Mouse (Mus musculus) midbrain, postnatal 0 days (tissue): ENCODE data around the gene 2310033P09Rik. TPM values are rescaled to one million over a fixed set of nuclear protein-coding genes. Genes with fewer than 3 reads are reported as not detected.
A peak's percentile ranks its signal among the peaks of the same experiment; 100 is the strongest.

Source experiments
- ATAC-seq: fragments of 200-750 bp; cut with Nextera tagmentation; 2 replicates; pipeline ENCODE4 v1.8.0; 2017; ENCODE audit warnings: moderate number of reproducible peaks, mild to moderate bottlenecking, moderate TSS enrichment, moderate library complexity; ENCODE audit not compliant: low FRiP score
- DNase-seq: peaks from one replicate; pipeline ENCODE4 v3.0.0-alpha.2; 2015; ENCODE audit warnings: low spot score
- H3K27ac ChIP-seq: fragments of 300-500 bp; sonication (generic); 2 replicates; pipeline ENCODE4 v1.5.1; 2014; ENCODE audit warnings: low read depth, mild to moderate bottlenecking, low read length, mixed read lengths
- H3K27me3 ChIP-seq: fragments of 300-500 bp; sonication (generic); 2 replicates; pipeline ENCODE4 v1.6.1; 2014; ENCODE audit warnings: low read length, control low read depth, mixed read lengths; ENCODE audit not compliant: insufficient read depth
- H3K36me3 ChIP-seq: fragments of 300-500 bp; sonication (generic); 2 replicates; pipeline ENCODE4 v1.6.1; 2014; ENCODE audit warnings: low read length, control low read depth, mixed read lengths; ENCODE audit not compliant: insufficient read depth
- H3K4me1 ChIP-seq: fragments of 300-500 bp; sonication (generic); 2 replicates; pipeline ENCODE4 v1.6.1; 2014; ENCODE audit warnings: mild to moderate bottlenecking, control low read depth, antibody characterized with exemption, low read length, mixed read lengths; ENCODE audit not compliant: insufficient read depth
- H3K4me2 ChIP-seq: fragments of 300-500 bp; sonication (generic); 2 replicates; pipeline ENCODE4 v1.6.1; 2014; ENCODE audit warnings: low read depth, mild to moderate bottlenecking, low read length, mixed read lengths; ENCODE audit not compliant: poor library complexity, severe bottlenecking
- H3K4me3 ChIP-seq: fragments of 300-500 bp; sonication (generic); 2 replicates; pipeline ENCODE4 v1.5.1; 2014; ENCODE audit warnings: low read depth, mild to moderate bottlenecking, low read length, moderate library complexity
- H3K9ac ChIP-seq: fragments of 300-500 bp; sonication (generic); replicated peaks from 2 replicates; pipeline ENCODE4 v1.6.1; 2014; ENCODE audit warnings: mild to moderate bottlenecking, low read length, moderate library complexity, mixed read lengths; ENCODE audit not compliant: poor library complexity, severe bottlenecking
- H3K9me3 ChIP-seq: fragments of 300-500 bp; sonication (generic); 2 replicates; pipeline ENCODE4 v1.6.1; 2016; ENCODE audit warnings: low read length, control low read depth
- CTCF ChIP-seq: IDR thresholded peaks from 2 replicates; pipeline ENCODE4 v1.5.1; 2016; ENCODE audit warnings: antibody characterized with exemption, mild to moderate bottlenecking
- WGBS: fragments of 180-500 bp; shearing (Covaris S2); extraction: QIAGEN DNeasy Blood & Tissue Kit; methylation state at CpG from one replicate; pipeline ENCODE4 v1.1.7; 2014; 5-methylcytosine and 5-hydroxymethylcytosine counted together
- polyA plus RNA-seq: library from polyadenylated mRNA; unstranded; fragments of >200 nt; fragmentation: Nextera tagmentation; extraction: Ambion mirVana; gene quantifications from 2 replicates; pipeline ENCODE4 v1.2.1, GENCODE M21; 2015
- total RNA-seq: library from RNA; depleted of rRNA; stranded (reverse); fragments of >200 nt; gene quantifications from 2 replicates; pipeline ENCODE4 v1.2.3, GENCODE M21; 2014

2310033P09Rik gene
- total and polyA plus RNA-seq, 2 experiments from 2014 or later: 7.0 to 28.3 TPM

GRCm38 (mm10) chr11:59163255-59164236, 44.6 kb upstream of the 2310033P09Rik start, which contains the start of gene Iba57:
Gene Iba57 (minus strand): TSS chr11:59163739.
- Histone ChIP-seq H3K27ac (peak within 1 kb of the TSS; percentile 96), H3K36me3 (peaks cover 8% of the 10 kb centered on the region), H3K4me2 (peak within 1 kb of the TSS; percentile 65), H3K4me3 (peak within 1 kb of the TSS; percentile 49), H3K4me1 (peaks cover 7% of the 10 kb centered on the region), H3K9me3 (no peaks in the 10 kb centered on the region), H3K27me3 (no peaks in the 10 kb centered on the region), H3K9ac (peak within 1 kb of the TSS; percentile 66)
- 4% methylated on average over 50 of the region's 68 CpGs for WGBS
- TF ChIP-seq CTCF: peak; percentile 49
- peak; percentile 97 for ATAC-seq
- peak; percentile 99 for DNase-seq

GRCm38 (mm10) chr11:59164384-59164783, 43.7 kb upstream of the 2310033P09Rik start:
- Histone ChIP-seq H3K36me3 (peaks cover 6% of the 10 kb centered on the region), H3K9ac (no peak overlapping the region), H3K4me1 (peaks cover 7% of the 10 kb centered on the region), H3K4me3 (no peak overlapping the region), H3K9me3 (no peaks in the 10 kb centered on the region), H3K27ac (no peak overlapping the region), H3K4me2 (peak overlapping the region; percentile 65; the same call in 1 of the 2 replicates), H3K27me3 (no peaks in the 10 kb centered on the region)
- DNase-seq (no peak), ATAC-seq (no peak)
- TF ChIP-seq CTCF: no peak
- WGBS: 90% methylated on average over 9 of the region's 9 CpGs

- no peak for ATAC-seq
- 26% methylated on average over 2 of the region's 2 CpGs for WGBS
Observed at GRCm38 (mm10) chr11:59165616-59166241, 42.4 kb upstream of the 2310033P09Rik start.

GRCm38 (mm10) chr11:59169807-59170206, 38.3 kb upstream of the 2310033P09Rik start:
- no peak overlapping the region for H3K4me2 ChIP-seq
- no peak for DNase-seq
- WGBS: 73% methylated on average over 3 of the region's 3 CpGs
- H3K9ac ChIP-seq: no peak overlapping the region
- no peak for ATAC-seq
- no peak overlapping the region for H3K27ac ChIP-seq
- peaks cover 6% of the 10 kb centered on the region; the same call in 1 of the 2 replicates for H3K27me3 ChIP-seq
- H3K4me1 ChIP-seq: no peaks in the 10 kb centered on the region
- H3K36me3 ChIP-seq: no peaks in the 10 kb centered on the region
- H3K4me3 ChIP-seq: no peak overlapping the region
- no peak for TF ChIP-seq CTCF
- no peaks in the 10 kb centered on the region for H3K9me3 ChIP-seq

More at GRCm38 (mm10) chr11:59165616-59166241, 42.4 kb upstream of the 2310033P09Rik start:
- TF ChIP-seq CTCF: no peak
- Histone ChIP-seq H3K9ac (no peak overlapping the region), H3K27ac (no peak overlapping the region), H3K27me3 (no peaks in the 10 kb centered on the region), H3K36me3 (peaks cover 3% of the 10 kb centered on the region; the same call in 1 of the 2 replicates), H3K9me3 (no peaks in the 10 kb centered on the region), H3K4me1 (peaks cover 7% of the 10 kb centered on the region), H3K4me2 (no peak overlapping the region), H3K4me3 (no peak overlapping the region)
- peak; percentile 51 for DNase-seq

- ATAC-seq: no peak
- Histone ChIP-seq H3K36me3 (no peaks in the 10 kb centered on the region), H3K4me1 (no peaks in the 10 kb centered on the region), H3K9me3 (no peaks in the 10 kb centered on the region), H3K4me2 (no peak overlapping the region), H3K27me3 (peaks cover 13% of the 10 kb centered on the region), H3K27ac (no peak overlapping the region), H3K9ac (no peak overlapping the region), H3K4me3 (no peak overlapping the region)
- no peak for TF ChIP-seq CTCF
- 74% methylated on average over 4 of the region's 4 CpGs for WGBS
- DNase-seq: no peak
Observed at GRCm38 (mm10) chr11:59170549-59170948, 37.6 kb upstream of the 2310033P09Rik start.
